Mouse (Mus musculus) midbrain, embryonic 11.5 days (tissue): ENCODE results near the gene Ltbp1. TPM values are rescaled to one million over a fixed set of nuclear protein-coding genes. Genes with fewer than 3 reads are reported as not detected.

Source experiments
- ATAC-seq: fragments of 200-750 bp; cut with Nextera tagmentation; 2 replicates; pipeline ENCODE4 v1.8.0; 2017; ENCODE audit warnings: moderate TSS enrichment, moderate library complexity; ENCODE audit not compliant: low FRiP score
- DNase-seq: peaks from one replicate; pipeline ENCODE4 v3.0.0; 2015; ENCODE audit warnings: low spot score; ENCODE audit errors: missing footprints
- H3K27ac ChIP-seq: fragments of 300-500 bp; sonication (generic); 2 replicates; pipeline ENCODE4 v1.5.1; 2014; ENCODE audit warnings: low read depth, low read length
- H3K27me3 ChIP-seq: fragments of 300-500 bp; sonication (generic); 2 replicates; pipeline ENCODE4 v1.6.1; 2014; ENCODE audit warnings: mild to moderate bottlenecking, low read length, moderate library complexity, mixed read lengths; ENCODE audit not compliant: control insufficient read depth, insufficient read depth
- H3K36me3 ChIP-seq: fragments of 300-500 bp; sonication (generic); 2 replicates; pipeline ENCODE4 v1.6.1; 2014; ENCODE audit warnings: mild to moderate bottlenecking, low read length, moderate library complexity, mixed read lengths; ENCODE audit not compliant: control insufficient read depth, insufficient read depth
- H3K4me1 ChIP-seq: fragments of 300-500 bp; sonication (generic); 2 replicates; pipeline ENCODE4 v1.6.1; 2014; ENCODE audit warnings: low read length; ENCODE audit not compliant: control insufficient read depth, insufficient read depth
- H3K4me2 ChIP-seq: fragments of 300-500 bp; sonication (generic); 2 replicates; pipeline ENCODE4 v1.6.1; 2014; ENCODE audit warnings: mild to moderate bottlenecking, moderate library complexity
- H3K4me3 ChIP-seq: fragments of 300-500 bp; sonication (generic); 2 replicates; pipeline ENCODE4 v1.5.1; 2014; ENCODE audit warnings: low read depth, low read length
- H3K9ac ChIP-seq: fragments of 300-500 bp; sonication (generic); 2 replicates; pipeline ENCODE4 v1.6.1; 2014; ENCODE audit warnings: low read length
- H3K9me3 ChIP-seq: fragments of 300-500 bp; sonication (generic); 2 replicates; pipeline ENCODE4 v1.6.1; 2016; ENCODE audit warnings: low read length; ENCODE audit not compliant: control insufficient read depth
- WGBS: fragments of 180-500 bp; shearing (Covaris S2); extraction: QIAGEN DNeasy Blood & Tissue Kit; methylation state at CpG from one replicate; pipeline ENCODE4 v1.1.7; 2014; 5-methylcytosine and 5-hydroxymethylcytosine counted together
- polyA plus RNA-seq: library from polyadenylated mRNA; unstranded; fragments of >200 nt; fragmentation: Nextera tagmentation; extraction: Ambion mirVana; gene quantifications from 2 replicates; pipeline ENCODE4 v1.2.1, GENCODE M21; 2014

Ltbp1 gene
- polyA plus RNA-seq, 1 experiment from 2014 or later, result 6.2 TPM

GRCm38 (mm10) chr17:75199694-75200093 is 194.3 kb downstream of the Ltbp1 start:
- no peaks in the 10 kb centered on the region for H3K4me1 ChIP-seq
- no peak for DNase-seq
- WGBS, result 71% methylated on average over 9 of the region's 9 CpGs
- no peaks in the 10 kb centered on the region for H3K9me3 ChIP-seq
- H3K4me3 ChIP-seq, result no peak overlapping the region
- H3K4me2 ChIP-seq, result no peak overlapping the region
- no peak overlapping the region for H3K9ac ChIP-seq
- no peaks in the 10 kb centered on the region for H3K27me3 ChIP-seq
- no peak for ATAC-seq
- no peak overlapping the region for H3K27ac ChIP-seq
- no peaks in the 10 kb centered on the region for H3K36me3 ChIP-seq

- no peak overlapping the region for H3K9ac ChIP-seq
- no peaks in the 10 kb centered on the region for H3K4me1 ChIP-seq
- H3K9me3 ChIP-seq, result no peaks in the 10 kb centered on the region
- no peaks in the 10 kb centered on the region for H3K27me3 ChIP-seq
- no peak for DNase-seq
- H3K4me2 ChIP-seq, result no peak overlapping the region
- no peak for ATAC-seq
- no peak overlapping the region for H3K4me3 ChIP-seq
- no peaks in the 10 kb centered on the region for H3K36me3 ChIP-seq
- no peak overlapping the region for H3K27ac ChIP-seq
- WGBS, result 81% methylated on average over 3 of the region's 3 CpGs
Measured at GRCm38 (mm10) chr17:75202314-75202713, 196.9 kb downstream of the Ltbp1 start.

GRCm38 (mm10) chr17:75204065-75204464 is 198.7 kb downstream of the Ltbp1 start:
- H3K27me3 ChIP-seq, result no peaks in the 10 kb centered on the region
- no peak overlapping the region for H3K4me3 ChIP-seq
- H3K9ac ChIP-seq, result no peak overlapping the region
- no peaks in the 10 kb centered on the region for H3K9me3 ChIP-seq
- ATAC-seq (no peak), DNase-seq (no peak)
- no peaks in the 10 kb centered on the region for H3K4me1 ChIP-seq
- no peaks in the 10 kb centered on the region for H3K36me3 ChIP-seq
- no peak overlapping the region for H3K4me2 ChIP-seq
- WGBS, result 92% methylated on average over 1 of the region's 1 CpGs
- no peak overlapping the region for H3K27ac ChIP-seq

- ATAC-seq (no peak), DNase-seq (no peak)
- WGBS, result 32% methylated on average over 3 of the region's 3 CpGs
- Histone ChIP-seq H3K27ac (no peak overlapping the region), H3K4me3 (no peak overlapping the region), H3K36me3 (no peaks in the 10 kb centered on the region), H3K4me1 (no peaks in the 10 kb centered on the region), H3K27me3 (no peaks in the 10 kb centered on the region), H3K9ac (no peak overlapping the region), H3K4me2 (no peak overlapping the region), H3K9me3 (no peaks in the 10 kb centered on the region)
Measured at GRCm38 (mm10) chr17:75206281-75206680, 200.9 kb downstream of the Ltbp1 start.

- H3K4me2 ChIP-seq, result no peak overlapping the region
- no peak for ATAC-seq
- 89% methylated on average over 7 of the region's 7 CpGs for WGBS
- DNase-seq, result no peak
- H3K9me3 ChIP-seq, result no peaks in the 10 kb centered on the region
- H3K4me1 ChIP-seq, result no peaks in the 10 kb centered on the region
- no peaks in the 10 kb centered on the region for H3K36me3 ChIP-seq
- H3K9ac ChIP-seq, result no peak overlapping the region
- H3K27ac ChIP-seq, result no peak overlapping the region
- no peaks in the 10 kb centered on the region for H3K27me3 ChIP-seq
- H3K4me3 ChIP-seq, result no peak overlapping the region
Measured at GRCm38 (mm10) chr17:75208164-75208698, 202.9 kb downstream of the Ltbp1 start.

DNA sequence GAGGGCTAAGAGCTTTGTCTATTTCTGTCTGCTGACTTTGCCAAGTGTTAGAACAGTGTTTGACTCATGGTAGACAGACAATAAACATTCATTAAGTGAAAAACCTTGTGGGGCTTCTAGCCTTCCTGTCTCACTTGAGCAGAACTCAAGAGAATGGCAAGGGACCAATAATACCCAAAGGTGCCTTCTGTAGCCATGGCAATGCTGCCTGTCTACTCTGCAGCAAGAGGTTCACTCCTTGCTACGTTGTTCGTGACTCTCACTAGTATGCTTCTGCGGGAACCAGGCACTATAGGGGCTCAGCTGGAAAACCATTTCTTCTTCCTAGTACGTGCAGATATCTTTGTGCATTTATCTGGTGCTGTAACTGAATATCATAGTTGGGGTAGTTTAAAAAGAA is 205.2 kb downstream of the Ltbp1 start:
- ATAC-seq (no peak), DNase-seq (no peak)
- H3K4me2 ChIP-seq, result no peak overlapping the region
- H3K9me3 ChIP-seq, result no peaks in the 10 kb centered on the region
- 92% methylated on average over 4 of the region's 4 CpGs for WGBS
- no peaks in the 10 kb centered on the region for H3K36me3 ChIP-seq
- no peak overlapping the region for H3K4me3 ChIP-seq
- no peaks in the 10 kb centered on the region for H3K4me1 ChIP-seq
- no peak overlapping the region for H3K9ac ChIP-seq
- H3K27me3 ChIP-seq, result no peaks in the 10 kb centered on the region
- no peak overlapping the region for H3K27ac ChIP-seq

DNA sequence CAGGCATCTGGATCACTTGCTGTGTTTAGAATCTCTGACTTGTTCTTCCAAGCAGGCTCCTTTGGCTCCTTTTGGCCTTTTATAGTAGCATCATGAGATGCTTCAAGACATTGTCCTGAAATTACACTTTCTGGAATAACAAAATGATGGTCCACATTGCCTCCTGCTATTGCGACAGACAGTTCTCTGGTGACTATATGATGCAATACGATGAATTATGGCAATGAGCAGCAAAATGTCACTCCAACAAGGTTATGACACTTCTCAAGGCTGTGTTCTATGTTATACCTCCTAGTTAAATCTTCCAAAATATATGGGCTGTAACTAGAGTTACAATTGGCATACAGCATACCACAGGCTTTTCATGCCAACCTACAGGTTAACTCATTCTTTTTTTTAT is 211.0 kb downstream of the Ltbp1 start:
- H3K27ac ChIP-seq, result no peak overlapping the region
- WGBS, result 92% methylated on average over 2 of the region's 2 CpGs

GRCm38 (mm10) chr17:75218700-75219099 is 213.3 kb downstream of the Ltbp1 start:
- no peak overlapping the region for H3K4me2 ChIP-seq
- DNase-seq (no peak), ATAC-seq (no peak)
- no peak overlapping the region for H3K4me3 ChIP-seq
- no peaks in the 10 kb centered on the region for H3K9me3 ChIP-seq
- H3K27me3 ChIP-seq, result no peaks in the 10 kb centered on the region
- no peak overlapping the region for H3K27ac ChIP-seq
- WGBS, result 88% methylated on average over 6 of the region's 6 CpGs
- H3K4me1 ChIP-seq, result no peaks in the 10 kb centered on the region
- no peak overlapping the region for H3K9ac ChIP-seq
- H3K36me3 ChIP-seq, result no peaks in the 10 kb centered on the region

More for the DNA sequence above, 211.0 kb downstream of the Ltbp1 start:
- no peak for DNase-seq
- no peak for ATAC-seq
- no peaks in the 10 kb centered on the region for H3K9me3 ChIP-seq
- no peaks in the 10 kb centered on the region for H3K36me3 ChIP-seq
- H3K4me2 ChIP-seq, result no peak overlapping the region
- no peaks in the 10 kb centered on the region for H3K4me1 ChIP-seq
- no peak overlapping the region for H3K4me3 ChIP-seq
- no peaks in the 10 kb centered on the region for H3K27me3 ChIP-seq
- H3K9ac ChIP-seq, result no peak overlapping the region

DNA sequence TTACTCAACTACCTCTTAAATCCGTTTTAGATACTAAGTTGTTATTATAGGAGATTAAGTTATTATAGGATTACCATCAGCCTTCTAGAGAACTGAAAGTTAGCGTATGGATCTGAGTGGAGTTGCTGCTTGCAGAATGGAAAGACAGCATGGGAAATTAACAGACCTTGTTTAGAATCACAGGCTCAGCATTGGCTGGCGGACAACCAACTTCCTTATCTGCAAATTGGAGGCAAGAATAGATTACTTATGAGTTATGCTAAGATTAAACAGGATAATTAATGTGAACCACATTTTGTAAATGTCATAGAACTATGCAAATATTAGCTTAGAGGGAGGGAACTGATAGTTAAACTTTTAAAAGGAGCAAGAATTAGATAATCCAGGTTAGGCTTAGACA is 223.0 kb downstream of the Ltbp1 start:
- H3K9ac ChIP-seq, result no peak overlapping the region
- H3K27me3 ChIP-seq, result no peaks in the 10 kb centered on the region
- no peak overlapping the region for H3K4me2 ChIP-seq
- ATAC-seq, result no peak
- H3K27ac ChIP-seq, result no peak overlapping the region
- no peaks in the 10 kb centered on the region for H3K9me3 ChIP-seq
- H3K36me3 ChIP-seq, result no peaks in the 10 kb centered on the region
- H3K4me1 ChIP-seq, result no peaks in the 10 kb centered on the region
- whole genome bisulfite sequencing, result 85% methylated on average over 3 of the region's 3 CpGs
- H3K4me3 ChIP-seq, result no peak overlapping the region
- no peak for DNase-seq

GRCm38 (mm10) chr17:75233206-75233605 is 227.8 kb downstream of the Ltbp1 start:
- Histone ChIP-seq H3K36me3 (no peaks in the 10 kb centered on the region), H3K9me3 (no peaks in the 10 kb centered on the region), H3K4me1 (no peaks in the 10 kb centered on the region), H3K9ac (no peak overlapping the region), H3K27me3 (no peaks in the 10 kb centered on the region), H3K4me2 (no peak overlapping the region), H3K4me3 (no peak overlapping the region), H3K27ac (no peak overlapping the region)
- no peak for ATAC-seq
- 37% methylated on average over 2 of the region's 2 CpGs for WGBS
- DNase-seq, result no peak
